Mouse (Mus musculus) hematopoietic stem cell, adult 5-6 weeks (primary cell): ENCODE measurements around the gene Ins2. TPM values are rescaled to one million over a fixed set of nuclear protein-coding genes. Genes with fewer than 3 reads are reported as not detected.

Experiments used
- ATAC-seq, 2 experiments: fragments of 125-278 bp in 1 of 2; replicated peaks in 1 of 2; 2 replicates each; pipeline ENCODE4 v1.8.0; 2016 to 2017; ENCODE audit warnings: inconsistent platforms in 2 of 2, mild to moderate bottlenecking in 2 of 2, moderate number of reproducible peaks in 2 of 2, low read depth in 1 of 2, moderate TSS enrichment in 1 of 2; ENCODE audit not compliant: low FRiP score in 2 of 2, poor library complexity in 2 of 2, severe bottlenecking in 2 of 2, insufficient read depth in 1 of 2, low TSS enrichment in 1 of 2
- total RNA-seq: library from RNA; stranded (forward); fragments of 172-1452, 232-1000 nt; gene quantifications from 2 replicates; pipeline ENCODE4 v1.2.3, GENCODE M21; 2017

Ins2 gene
- total RNA-seq, 1 experiment from 2014 or later: not detected

GRCm38 (mm10) chr7:142667521-142667920 lies 75.7 kb downstream of the Ins2 start:
- ATAC-seq: no peak

- ATAC-seq: no peak
Measured at GRCm38 (mm10) chr7:142666659-142667058, 76.5 kb downstream of the Ins2 start, which contains the start of gene Igf2. Gene Igf2, minus strand, starts transcription at chr7:142666816.

GRCm38 (mm10) chr7:142666109-142666508 lies 77.1 kb downstream of the Ins2 start:
- no peak for ATAC-seq

GRCm38 (mm10) chr7:142665364-142665763 lies 77.8 kb downstream of the Ins2 start:
- ATAC-seq: no peak

GRCm38 (mm10) chr7:142664465-142665029 lies 78.6 kb downstream of the Ins2 start:
- ATAC-seq: no peak

GRCm38 (mm10) chr7:142663931-142664421 lies 79.2 kb downstream of the Ins2 start:
- ATAC-seq: 0 out of 4 replicates have a peak, but pooled peaks of 1 of the 2 experiments have one; percentile 8

- ATAC-seq: no peak
Measured at GRCm38 (mm10) chr7:142663151-142663550, 80.0 kb downstream of the Ins2 start.

GRCm38 (mm10) chr7:142661811-142662210 lies 81.4 kb downstream of the Ins2 start:
- no peak for ATAC-seq

- ATAC-seq: no peak
Measured at GRCm38 (mm10) chr7:142661046-142661445, 82.1 kb downstream of the Ins2 start.

- no peak for ATAC-seq
Measured at GRCm38 (mm10) chr7:142660651-142660945, 82.6 kb downstream of the Ins2 start.

GRCm38 (mm10) chr7:142659767-142660650 lies 83.2 kb downstream of the Ins2 start:
- no peak for ATAC-seq

- ATAC-seq: no peak
Measured at GRCm38 (mm10) chr7:142659181-142659681, 84.0 kb downstream of the Ins2 start.

- ATAC-seq: 0 out of 4 replicates have a peak, but pooled peaks of 1 of the 2 experiments have one; percentile 34
Measured at GRCm38 (mm10) chr7:142658681-142659180, 84.5 kb downstream of the Ins2 start.

GRCm38 (mm10) chr7:142657821-142658614 lies 85.2 kb downstream of the Ins2 start:
- ATAC-seq: no peak

GRCm38 (mm10) chr7:142657341-142657791 lies 85.8 kb downstream of the Ins2 start:
- no peak for ATAC-seq

GRCm38 (mm10) chr7:142656055-142656454 lies 87.1 kb downstream of the Ins2 start:
- ATAC-seq: no peak

- no peak for ATAC-seq
Measured at GRCm38 (mm10) chr7:142655633-142656032, 87.5 kb downstream of the Ins2 start.
